Mouse (Mus musculus): ENCODE data around the gene Galnt16. TPM values are rescaled to one million over a fixed set of nuclear protein-coding genes. Genes with fewer than 3 reads are reported as not detected.

Galnt16 gene
- polyA plus RNA-seq, 1 experiment from 2014 or later: 19.9 TPM

DNA sequence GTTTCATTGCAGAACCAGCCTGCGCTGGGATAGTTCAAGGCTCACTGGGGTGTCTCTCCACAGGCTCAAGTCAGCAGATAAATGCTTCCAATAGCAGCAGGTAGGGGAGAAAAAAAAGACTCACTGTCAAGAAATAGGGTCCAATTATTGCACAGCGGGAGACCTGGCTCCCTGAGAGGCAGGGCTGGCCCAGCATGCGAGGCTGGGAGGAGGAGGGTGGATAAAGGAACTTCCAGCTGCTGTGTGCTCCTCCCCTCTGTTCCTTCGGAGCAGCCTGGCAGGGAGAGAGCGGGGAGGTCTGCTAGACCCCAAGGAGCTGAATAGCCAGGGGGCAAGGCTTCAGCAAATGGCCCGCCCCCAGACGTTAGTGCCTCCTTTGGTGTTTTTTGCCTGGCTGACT lies 7.4 kb downstream of the Galnt16 start:
- ATAC-seq (replicated peaks; ENCODE audit: low FRiP score): peak; percentile 80; the same call in 1 of the 2 replicates

DNA sequence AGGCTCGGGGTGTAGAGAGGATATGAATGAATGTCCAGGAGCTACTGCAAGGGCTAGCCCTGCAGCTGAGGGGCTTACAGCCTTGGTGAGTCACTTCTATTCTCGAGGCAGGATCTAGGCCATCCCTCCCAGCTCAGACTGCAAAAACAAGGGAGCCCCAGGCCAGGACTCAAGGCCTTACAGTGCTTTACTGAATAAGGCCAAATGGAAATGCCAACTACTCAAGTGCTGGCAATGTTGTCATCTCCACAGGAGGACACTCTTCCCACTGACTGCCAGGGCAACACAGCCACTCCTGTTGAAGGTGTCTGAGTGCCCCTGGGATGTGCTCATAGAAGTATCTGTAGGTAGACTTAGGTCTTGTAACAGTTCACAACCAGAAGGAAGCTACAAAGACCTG lies 8.4 kb downstream of the Galnt16 start:
- WGBS: 60% methylated on average over 2 of the region's 2 CpGs
- Histone ChIP-seq H3K27me3 (ENCODE audit: control insufficient read depth, insufficient read depth, low read length) (no peaks in the 10 kb centered on the region), H3K27ac (ENCODE audit: low read depth, low read length) (no peak overlapping the region), H3K9me3 (ENCODE audit: control insufficient read depth, low read length) (no peaks in the 10 kb centered on the region), H3K4me3 (ENCODE audit: low read depth, low read length) (no peak overlapping the region), H3K9ac (ENCODE audit: low read length) (no peak overlapping the region), H3K4me1 (replicated peaks; ENCODE audit: control insufficient read depth, insufficient read depth, low read length) (peaks cover 29% of the 10 kb centered on the region), H3K4me2 (ENCODE audit: low read depth, low read length, severe bottlenecking) (no peak overlapping the region), H3K36me3 (ENCODE audit: control insufficient read depth, insufficient read depth, low read length) (no peaks in the 10 kb centered on the region)
- DNase-seq (ENCODE audit: low spot score) (no peak), ATAC-seq (replicated peaks; ENCODE audit: low FRiP score) (no peak)

More for the DNA sequence above, 7.4 kb downstream of the Galnt16 start:
- WGBS: 4% methylated on average over 7 of the region's 7 CpGs
- H3K9ac ChIP-seq (ENCODE audit: low read length): no peak overlapping the region
- H3K4me2 ChIP-seq (ENCODE audit: low read depth, low read length, severe bottlenecking): 0 out of 2 replicates have a peak overlapping the region, but pooled peaks have one; percentile 8
- peak overlapping the region; percentile 9; the same call in 1 of the 2 replicates for H3K27ac ChIP-seq (ENCODE audit: low read depth, low read length)
- H3K4me3 ChIP-seq (ENCODE audit: low read depth, low read length): no peak overlapping the region
- DNase-seq (ENCODE audit: low spot score): peak; percentile 74
- peaks cover 30% of the 10 kb centered on the region for H3K4me1 ChIP-seq (replicated peaks; ENCODE audit: control insufficient read depth, insufficient read depth, low read length)
- no peaks in the 10 kb centered on the region for H3K9me3 ChIP-seq (ENCODE audit: control insufficient read depth, low read length)
- no peaks in the 10 kb centered on the region for H3K27me3 ChIP-seq (ENCODE audit: control insufficient read depth, insufficient read depth, low read length)
- H3K36me3 ChIP-seq (ENCODE audit: control insufficient read depth, insufficient read depth, low read length): no peaks in the 10 kb centered on the region

DNA sequence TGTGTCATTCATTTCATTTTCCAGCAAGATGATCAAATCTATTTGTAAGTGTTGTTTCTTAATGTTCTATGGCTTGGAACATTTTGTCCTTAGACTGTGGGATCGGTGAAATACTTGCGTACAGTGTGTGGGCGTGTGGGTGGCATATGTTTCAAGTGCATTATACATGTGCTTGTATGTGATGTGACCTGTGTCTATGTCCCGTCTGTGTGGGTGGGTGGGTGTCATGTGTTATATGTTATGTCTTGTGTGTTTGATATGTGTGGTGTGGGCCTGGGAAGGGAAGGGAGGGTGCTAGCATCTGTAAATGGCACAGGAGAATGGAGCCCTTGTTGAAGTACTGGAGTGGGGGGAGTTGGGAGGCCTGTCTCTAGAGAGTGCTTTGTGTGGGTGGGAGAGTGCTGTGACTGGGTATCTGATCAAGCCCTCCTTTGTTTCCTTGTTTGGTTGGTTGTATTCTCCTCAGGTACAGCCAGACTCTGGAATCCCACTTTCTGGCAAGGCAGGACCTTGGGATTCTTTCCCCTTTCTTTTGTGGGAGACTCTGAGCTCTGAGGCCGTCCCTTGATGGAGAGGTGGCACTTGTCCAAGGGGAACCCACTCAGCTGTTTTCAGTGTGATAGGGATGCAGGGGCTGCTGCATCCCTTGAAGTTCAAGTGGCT lies 9.8 kb downstream of the Galnt16 start:
- H3K9ac ChIP-seq (ENCODE audit: low read length): peak overlapping the region; percentile 16; the same call in 1 of the 2 replicates
- WGBS: 74% methylated on average over 5 of the region's 5 CpGs
- H3K4me1 ChIP-seq (replicated peaks; ENCODE audit: control insufficient read depth, insufficient read depth, low read length): peaks cover 24% of the 10 kb centered on the region
- no peak for DNase-seq (ENCODE audit: low spot score)
- peak overlapping the region; percentile 41; the same call in 1 of the 2 replicates for H3K27ac ChIP-seq (ENCODE audit: low read depth, low read length)
- no peak overlapping the region for H3K4me2 ChIP-seq (ENCODE audit: low read depth, low read length, severe bottlenecking)
- no peak overlapping the region for H3K4me3 ChIP-seq (ENCODE audit: low read depth, low read length)
- H3K27me3 ChIP-seq (ENCODE audit: control insufficient read depth, insufficient read depth, low read length): no peaks in the 10 kb centered on the region
- H3K9me3 ChIP-seq (ENCODE audit: control insufficient read depth, low read length): no peaks in the 10 kb centered on the region
- no peaks in the 10 kb centered on the region for H3K36me3 ChIP-seq (ENCODE audit: control insufficient read depth, insufficient read depth, low read length)
- no peak for ATAC-seq (replicated peaks; ENCODE audit: low FRiP score)

DNA sequence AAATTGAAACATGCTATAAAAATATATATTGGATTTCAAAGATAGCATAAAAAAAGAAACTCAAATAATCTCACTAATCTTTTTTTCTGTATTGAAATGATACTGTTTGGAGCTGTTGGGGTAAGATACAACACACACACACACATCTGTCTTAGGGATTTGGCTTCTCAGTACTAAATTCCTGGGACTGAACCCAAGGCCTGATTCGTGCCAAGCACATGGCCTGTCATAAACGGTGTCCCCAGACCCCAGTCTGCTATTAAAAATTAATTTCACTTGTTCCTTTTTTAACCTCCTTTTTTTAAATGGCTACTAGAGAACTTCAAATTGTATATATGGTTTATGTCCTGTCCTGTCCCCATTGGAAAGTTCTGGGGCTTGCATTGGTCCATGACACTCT lies 12.0 kb downstream of the Galnt16 start:
- no peak overlapping the region for H3K27ac ChIP-seq (ENCODE audit: low read depth, low read length)
- 90% methylated on average over 2 of the region's 2 CpGs for WGBS
- no peak overlapping the region for H3K4me3 ChIP-seq (ENCODE audit: low read depth, low read length)
- H3K36me3 ChIP-seq (ENCODE audit: control insufficient read depth, insufficient read depth, low read length): no peaks in the 10 kb centered on the region
- ATAC-seq (replicated peaks; ENCODE audit: low FRiP score) (no peak), DNase-seq (ENCODE audit: low spot score) (no peak)
- H3K4me1 ChIP-seq (replicated peaks; ENCODE audit: control insufficient read depth, insufficient read depth, low read length): peaks cover 16% of the 10 kb centered on the region
- no peak overlapping the region for H3K4me2 ChIP-seq (ENCODE audit: low read depth, low read length, severe bottlenecking)
- no peaks in the 10 kb centered on the region for H3K27me3 ChIP-seq (ENCODE audit: control insufficient read depth, insufficient read depth, low read length)
- no peak overlapping the region for H3K9ac ChIP-seq (ENCODE audit: low read length)
- no peaks in the 10 kb centered on the region for H3K9me3 ChIP-seq (ENCODE audit: control insufficient read depth, low read length)

DNA sequence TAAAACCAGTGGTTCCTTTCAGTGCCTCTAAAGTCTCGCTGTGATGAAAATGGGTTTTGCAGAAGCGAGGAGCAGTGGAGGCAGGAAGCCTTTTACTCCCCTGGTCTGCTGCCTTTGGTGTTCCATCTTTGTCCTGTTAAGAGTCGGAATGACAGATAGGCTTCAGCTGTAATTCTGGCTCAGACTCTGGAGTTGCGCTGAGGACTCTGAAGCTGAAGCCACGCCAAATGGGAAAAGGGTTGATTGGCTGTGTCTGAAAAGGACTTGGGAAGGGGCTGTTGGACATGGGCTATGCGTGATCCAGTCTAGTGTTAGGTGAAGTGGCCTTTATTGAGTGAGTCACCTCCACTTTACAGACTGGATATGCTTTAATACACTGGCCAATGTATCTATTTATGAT lies 12.6 kb downstream of the Galnt16 start:
- Histone ChIP-seq H3K4me1 (replicated peaks; ENCODE audit: control insufficient read depth, insufficient read depth, low read length) (peaks cover 13% of the 10 kb centered on the region), H3K9me3 (ENCODE audit: control insufficient read depth, low read length) (no peaks in the 10 kb centered on the region), H3K36me3 (ENCODE audit: control insufficient read depth, insufficient read depth, low read length) (no peaks in the 10 kb centered on the region), H3K4me3 (ENCODE audit: low read depth, low read length) (no peak overlapping the region), H3K4me2 (ENCODE audit: low read depth, low read length, severe bottlenecking) (no peak overlapping the region), H3K27ac (ENCODE audit: low read depth, low read length) (no peak overlapping the region), H3K27me3 (ENCODE audit: control insufficient read depth, insufficient read depth, low read length) (no peaks in the 10 kb centered on the region), H3K9ac (ENCODE audit: low read length) (no peak overlapping the region)
- ATAC-seq (replicated peaks; ENCODE audit: low FRiP score) (no peak), DNase-seq (ENCODE audit: low spot score) (no peak)
- WGBS: 83% methylated on average over 6 of the region's 6 CpGs

DNA sequence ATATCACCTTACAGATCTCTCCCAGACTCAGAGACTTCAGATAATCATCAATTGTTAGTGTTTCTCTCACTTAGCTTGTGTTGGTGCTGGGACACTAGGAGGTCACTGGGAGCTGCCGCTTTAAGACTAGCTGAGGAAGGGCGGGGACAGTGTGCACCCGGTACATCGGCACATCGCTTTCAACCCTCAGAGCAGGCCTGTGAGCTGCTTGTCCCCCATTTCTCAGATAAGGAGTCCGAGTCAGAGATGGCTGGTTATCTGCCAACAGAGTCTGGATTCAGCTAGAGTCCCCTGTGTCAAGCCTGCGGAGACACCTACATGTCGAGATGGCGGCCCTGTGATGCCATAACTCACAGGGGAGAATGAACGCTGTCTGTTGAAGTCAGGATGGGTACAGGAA lies 13.5 kb downstream of the Galnt16 start:
- Histone ChIP-seq H3K4me2 (ENCODE audit: low read depth, low read length, severe bottlenecking) (no peak overlapping the region), H3K27ac (ENCODE audit: low read depth, low read length) (no peak overlapping the region), H3K27me3 (ENCODE audit: control insufficient read depth, insufficient read depth, low read length) (no peaks in the 10 kb centered on the region), H3K9ac (ENCODE audit: low read length) (no peak overlapping the region), H3K36me3 (ENCODE audit: control insufficient read depth, insufficient read depth, low read length) (no peaks in the 10 kb centered on the region), H3K4me1 (replicated peaks; ENCODE audit: control insufficient read depth, insufficient read depth, low read length) (peaks cover 4% of the 10 kb centered on the region; the same call in 1 of the 2 replicates), H3K9me3 (ENCODE audit: control insufficient read depth, low read length) (no peaks in the 10 kb centered on the region), H3K4me3 (ENCODE audit: low read depth, low read length) (no peak overlapping the region)
- DNase-seq (ENCODE audit: low spot score): no peak
- ATAC-seq (replicated peaks; ENCODE audit: low FRiP score): no peak
- WGBS: 84% methylated on average over 10 of the region's 10 CpGs

DNA sequence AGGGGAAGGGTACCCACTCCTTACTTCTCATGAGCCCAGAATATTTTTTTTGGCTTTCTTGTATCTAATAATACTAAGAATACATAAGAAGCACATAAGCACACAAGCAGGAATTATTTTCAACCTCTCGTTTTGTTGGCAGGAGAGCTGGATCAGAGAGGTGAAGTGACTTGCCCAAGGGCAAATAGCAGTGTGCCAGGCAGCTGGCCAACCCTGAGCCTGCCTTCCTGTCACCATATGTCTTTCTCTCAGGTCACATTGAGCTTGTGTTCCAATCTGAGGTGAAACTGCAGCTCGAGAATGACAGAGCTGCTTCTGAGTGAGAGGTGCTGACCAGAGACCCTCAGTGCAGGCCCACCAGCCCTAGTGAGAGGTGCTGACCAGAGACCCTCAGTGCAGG lies 15.8 kb downstream of the Galnt16 start:
- no peak for ATAC-seq (replicated peaks; ENCODE audit: low FRiP score)
- Histone ChIP-seq H3K4me1 (replicated peaks; ENCODE audit: control insufficient read depth, insufficient read depth, low read length) (no peaks in the 10 kb centered on the region), H3K27ac (ENCODE audit: low read depth, low read length) (no peak overlapping the region), H3K9ac (ENCODE audit: low read length) (no peak overlapping the region), H3K9me3 (ENCODE audit: control insufficient read depth, low read length) (no peaks in the 10 kb centered on the region), H3K36me3 (ENCODE audit: control insufficient read depth, insufficient read depth, low read length) (no peaks in the 10 kb centered on the region), H3K4me3 (ENCODE audit: low read depth, low read length) (no peak overlapping the region), H3K4me2 (ENCODE audit: low read depth, low read length, severe bottlenecking) (no peak overlapping the region), H3K27me3 (ENCODE audit: control insufficient read depth, insufficient read depth, low read length) (no peaks in the 10 kb centered on the region)
- no peak for DNase-seq (ENCODE audit: low spot score)
- WGBS: 72% methylated on average over 2 of the region's 2 CpGs

DNA sequence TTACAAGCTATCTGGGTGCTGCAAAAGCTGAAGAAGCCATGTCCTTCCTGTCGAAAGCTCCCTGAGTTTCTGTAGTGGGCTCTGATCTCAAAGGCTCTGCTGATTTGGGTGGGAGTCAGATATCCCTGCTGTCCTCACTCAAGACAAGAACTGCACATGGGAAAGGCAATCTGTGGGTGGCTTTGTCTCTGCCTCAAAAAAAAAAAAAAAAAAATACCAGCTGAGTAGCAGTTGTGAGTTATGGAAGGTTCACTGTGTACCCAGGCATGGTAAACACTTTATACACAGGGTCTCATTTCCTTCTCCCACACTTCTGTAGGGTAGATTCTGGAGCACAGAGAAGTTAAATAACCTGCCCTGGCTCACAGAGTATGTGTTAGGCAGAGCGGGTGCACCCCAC lies 19.2 kb downstream of the Galnt16 start:
- DNase-seq (ENCODE audit: low spot score) (no peak), ATAC-seq (replicated peaks; ENCODE audit: low FRiP score) (no peak)
- H3K36me3 ChIP-seq (ENCODE audit: control insufficient read depth, insufficient read depth, low read length): no peaks in the 10 kb centered on the region
- H3K9ac ChIP-seq (ENCODE audit: low read length): no peak overlapping the region
- no peaks in the 10 kb centered on the region for H3K9me3 ChIP-seq (ENCODE audit: control insufficient read depth, low read length)
- H3K4me3 ChIP-seq (ENCODE audit: low read depth, low read length): no peak overlapping the region
- no peaks in the 10 kb centered on the region for H3K27me3 ChIP-seq (ENCODE audit: control insufficient read depth, insufficient read depth, low read length)
- H3K4me1 ChIP-seq (replicated peaks; ENCODE audit: control insufficient read depth, insufficient read depth, low read length): no peaks in the 10 kb centered on the region
- no peak overlapping the region for H3K27ac ChIP-seq (ENCODE audit: low read depth, low read length)
- no peak overlapping the region for H3K4me2 ChIP-seq (ENCODE audit: low read depth, low read length, severe bottlenecking)
- 97% methylated on average over 2 of the region's 2 CpGs for WGBS

DNA sequence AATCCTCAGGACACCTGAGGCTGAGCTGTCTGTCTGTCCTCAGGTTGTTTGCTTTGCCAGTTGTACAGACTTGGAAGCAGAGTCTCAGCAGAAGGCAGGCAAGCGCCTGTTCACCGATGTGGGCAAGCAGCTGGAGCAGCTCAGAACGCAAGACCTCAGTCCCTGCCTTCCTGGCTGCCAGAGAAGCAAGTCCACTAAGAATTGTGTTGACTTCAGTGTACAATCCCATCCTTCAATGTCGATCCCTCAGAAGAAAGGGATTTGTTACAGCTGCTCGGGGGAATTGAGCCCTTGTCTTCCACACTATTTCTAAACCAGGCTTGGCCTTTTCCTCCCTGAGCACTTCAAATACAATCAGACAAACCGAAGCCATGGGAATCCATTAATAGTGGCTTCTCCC lies 20.2 kb downstream of the Galnt16 start:
- Histone ChIP-seq H3K27ac (ENCODE audit: low read depth, low read length) (no peak overlapping the region), H3K4me3 (ENCODE audit: low read depth, low read length) (no peak overlapping the region), H3K9me3 (ENCODE audit: control insufficient read depth, low read length) (no peaks in the 10 kb centered on the region), H3K4me2 (ENCODE audit: low read depth, low read length, severe bottlenecking) (no peak overlapping the region), H3K4me1 (replicated peaks; ENCODE audit: control insufficient read depth, insufficient read depth, low read length) (no peaks in the 10 kb centered on the region), H3K36me3 (ENCODE audit: control insufficient read depth, insufficient read depth, low read length) (no peaks in the 10 kb centered on the region), H3K27me3 (ENCODE audit: control insufficient read depth, insufficient read depth, low read length) (no peaks in the 10 kb centered on the region), H3K9ac (ENCODE audit: low read length) (no peak overlapping the region)
- 87% methylated on average over 6 of the region's 6 CpGs for WGBS
- DNase-seq (ENCODE audit: low spot score) (no peak), ATAC-seq (replicated peaks; ENCODE audit: low FRiP score) (no peak)

All from forebrain, embryonic 11.5 days (tissue).